Mouse (Mus musculus) intestine, embryonic 14.5 days (tissue): ENCODE results near the gene Smim13. TPM values are rescaled to one million over a fixed set of nuclear protein-coding genes. Genes with fewer than 3 reads are reported as not detected.

ENCODE experiments used
- ATAC-seq: fragments of 200-750 bp; cut with Nextera tagmentation; replicated peaks from 2 replicates; pipeline ENCODE4 v1.8.0; 2017; ENCODE audit warnings: low read depth, moderate number of reproducible peaks, moderate TSS enrichment, moderate library complexity; ENCODE audit not compliant: low FRiP score, low TSS enrichment
- DNase-seq: peaks from one replicate; pipeline ENCODE4 v3.0.0-alpha.2; 2018; ENCODE audit warnings: low spot score
- H3K27ac ChIP-seq: fragments of 300-500 bp; sonication (generic); 2 replicates; pipeline ENCODE4 v1.5.1; 2014; ENCODE audit warnings: low read depth, mild to moderate bottlenecking, control low read depth
- H3K27me3 ChIP-seq: fragments of 300-500 bp; sonication (generic); replicated peaks from 2 replicates; pipeline ENCODE4 v1.6.1; 2014; ENCODE audit warnings: low read length, control low read depth; ENCODE audit not compliant: control insufficient read depth, insufficient read depth
- H3K36me3 ChIP-seq: fragments of 300-500 bp; sonication (generic); 2 replicates; pipeline ENCODE4 v1.6.1; 2014; ENCODE audit warnings: low read length, control low read depth; ENCODE audit not compliant: control insufficient read depth, insufficient read depth
- H3K4me1 ChIP-seq: fragments of 300-500 bp; sonication (generic); replicated peaks from 2 replicates; pipeline ENCODE4 v1.6.1; 2014; ENCODE audit warnings: low read length, control low read depth, mixed read lengths; ENCODE audit not compliant: control insufficient read depth, insufficient read depth
- H3K4me2 ChIP-seq: fragments of 300-500 bp; sonication (generic); 2 replicates; pipeline ENCODE4 v1.6.1; 2014; ENCODE audit warnings: low read length
- H3K4me3 ChIP-seq: fragments of 300-500 bp; sonication (generic); 2 replicates; pipeline ENCODE4 v1.5.1; 2014; ENCODE audit warnings: low read depth, low read length, control low read depth, mixed read lengths
- H3K9ac ChIP-seq: fragments of 300-500 bp; sonication (generic); 2 replicates; pipeline ENCODE4 v1.6.1; 2014; ENCODE audit warnings: mild to moderate bottlenecking, low read length
- H3K9me3 ChIP-seq: fragments of 300-500 bp; sonication (generic); 2 replicates; pipeline ENCODE4 v1.6.1; 2016; ENCODE audit warnings: low read length, control low read depth; ENCODE audit not compliant: control insufficient read depth
- WGBS: fragments of 180-500 bp; shearing (Covaris S2); extraction: QIAGEN DNeasy Blood & Tissue Kit; methylation state at CpG from one replicate; pipeline ENCODE4 v1.1.7; 2014; 5-methylcytosine and 5-hydroxymethylcytosine counted together
- polyA plus RNA-seq: library from polyadenylated mRNA; unstranded; fragments of >200 nt; fragmentation: Nextera tagmentation; extraction: Ambion mirVana; gene quantifications from 2 replicates; pipeline ENCODE4 v1.2.1, GENCODE M21; 2014

The Smim13 gene
- polyA plus RNA-seq, 1 experiment from 2014 or later, result 13.0 TPM

GRCm38 (mm10) chr13:41231389-41231983, 18.2 kb upstream of the Smim13 start:
- ATAC-seq (no peak), DNase-seq (no peak)
- Histone ChIP-seq H3K4me2 (no peak overlapping the region), H3K4me1 (no peaks in the 10 kb centered on the region), H3K4me3 (no peak overlapping the region), H3K9ac (no peak overlapping the region), H3K9me3 (no peaks in the 10 kb centered on the region), H3K27ac (no peak overlapping the region), H3K36me3 (no peaks in the 10 kb centered on the region), H3K27me3 (no peaks in the 10 kb centered on the region)
- 88% methylated on average over 12 of the region's 12 CpGs for WGBS

GRCm38 (mm10) chr13:41232209-41232608, 17.4 kb upstream of the Smim13 start:
- Histone ChIP-seq H3K27me3 (no peaks in the 10 kb centered on the region), H3K27ac (no peak overlapping the region), H3K4me3 (no peak overlapping the region), H3K36me3 (no peaks in the 10 kb centered on the region), H3K4me2 (no peak overlapping the region), H3K4me1 (no peaks in the 10 kb centered on the region), H3K9ac (no peak overlapping the region), H3K9me3 (no peaks in the 10 kb centered on the region)
- DNase-seq (no peak), ATAC-seq (peak; percentile 54; the same call in 1 of the 2 replicates)
- WGBS, result 80% methylated on average over 15 of the region's 15 CpGs

- H3K9ac ChIP-seq, result no peak overlapping the region
- no peaks in the 10 kb centered on the region for H3K27me3 ChIP-seq
- WGBS, result 88% methylated on average over 7 of the region's 7 CpGs
- H3K4me2 ChIP-seq, result no peak overlapping the region
- no peaks in the 10 kb centered on the region for H3K36me3 ChIP-seq
- H3K4me1 ChIP-seq, result no peaks in the 10 kb centered on the region
- H3K27ac ChIP-seq, result no peak overlapping the region
- no peak overlapping the region for H3K4me3 ChIP-seq
- no peak for DNase-seq
- ATAC-seq, result no peak
- no peaks in the 10 kb centered on the region for H3K9me3 ChIP-seq
These were observed 16.4 kb upstream of the Smim13 start for GRCm38 (mm10) chr13:41233241-41233640.

- DNase-seq, result no peak
- no peaks in the 10 kb centered on the region for H3K27me3 ChIP-seq
- H3K4me3 ChIP-seq, result no peak overlapping the region
- no peak overlapping the region for H3K27ac ChIP-seq
- no peaks in the 10 kb centered on the region for H3K4me1 ChIP-seq
- no peaks in the 10 kb centered on the region for H3K9me3 ChIP-seq
- H3K4me2 ChIP-seq, result no peak overlapping the region
- H3K36me3 ChIP-seq, result no peaks in the 10 kb centered on the region
- WGBS, result 87% methylated on average over 6 of the region's 6 CpGs
- no peak for ATAC-seq
- no peak overlapping the region for H3K9ac ChIP-seq
These were observed 14.5 kb upstream of the Smim13 start for GRCm38 (mm10) chr13:41235181-41235580.

- H3K27ac ChIP-seq, result peak overlapping the region; percentile 62; the same call in 1 of the 2 replicates
- H3K36me3 ChIP-seq, result no peaks in the 10 kb centered on the region
- H3K27me3 ChIP-seq, result no peaks in the 10 kb centered on the region
- no peaks in the 10 kb centered on the region for H3K9me3 ChIP-seq
- H3K4me2 ChIP-seq, result peak overlapping the region; percentile 39
- H3K9ac ChIP-seq, result no peak overlapping the region
- H3K4me3 ChIP-seq, result peak overlapping the region; percentile 30
- ATAC-seq, result 0 out of 2 replicates have a peak, but pooled peaks have one; percentile 48
- 58% methylated on average over 13 of the region's 13 CpGs for WGBS
- no peaks in the 10 kb centered on the region for H3K4me1 ChIP-seq
- no peak for DNase-seq
These were observed 13.6 kb upstream of the Smim13 start for GRCm38 (mm10) chr13:41235845-41236741.

- 77% methylated on average over 10 of the region's 10 CpGs for WGBS
- Histone ChIP-seq H3K9me3 (no peaks in the 10 kb centered on the region), H3K27ac (no peak overlapping the region), H3K4me3 (no peak overlapping the region), H3K4me2 (no peak overlapping the region), H3K4me1 (no peaks in the 10 kb centered on the region), H3K9ac (no peak overlapping the region), H3K36me3 (no peaks in the 10 kb centered on the region), H3K27me3 (no peaks in the 10 kb centered on the region)
- DNase-seq (no peak), ATAC-seq (no peak)
These were observed 11.4 kb upstream of the Smim13 start for GRCm38 (mm10) chr13:41238035-41238804.

- H3K27me3 ChIP-seq, result no peaks in the 10 kb centered on the region
- no peak overlapping the region for H3K27ac ChIP-seq
- H3K4me1 ChIP-seq, result no peaks in the 10 kb centered on the region
- 11% methylated on average over 5 of the region's 5 CpGs for WGBS
- no peaks in the 10 kb centered on the region for H3K9me3 ChIP-seq
- ATAC-seq (no peak), DNase-seq (no peak)
- no peak overlapping the region for H3K4me2 ChIP-seq
- H3K4me3 ChIP-seq, result no peak overlapping the region
- H3K36me3 ChIP-seq, result no peaks in the 10 kb centered on the region
- H3K9ac ChIP-seq, result no peak overlapping the region
These were observed 10.9 kb upstream of the Smim13 start for GRCm38 (mm10) chr13:41238805-41239130.

GRCm38 (mm10) chr13:41241557-41241956, 8.1 kb upstream of the Smim13 start:
- Histone ChIP-seq H3K27ac (no peak overlapping the region), H3K9me3 (no peaks in the 10 kb centered on the region), H3K4me2 (no peak overlapping the region), H3K4me3 (no peak overlapping the region), H3K4me1 (no peaks in the 10 kb centered on the region), H3K27me3 (no peaks in the 10 kb centered on the region), H3K9ac (no peak overlapping the region), H3K36me3 (no peaks in the 10 kb centered on the region)
- 70% methylated on average over 2 of the region's 2 CpGs for WGBS
- no peak for DNase-seq
- no peak for ATAC-seq
